Mouse (Mus musculus): ENCODE measurements at regions not wholly inside any gene's neighbourhood (a gene's known extent, or its start where the extent isn't known, plus 50 kb on each side); places are given as distances from the start of the nearest gene placed in this dataset.
"Not testable (repeated sequence)": the region's sequence is repeated elsewhere in the genome, so short reads cannot be mapped to it uniquely, and the experiment has no call there.

GRCm38 (mm10) chr2:18617520-18617919 lies 54.7 kb upstream of the Commd3 start:
- no peak for DNase-seq (ENCODE audit: low read depth in 2 of 2, low spot score in 2 of 2)

GRCm38 (mm10) chr2:18609868-18610185 lies 62.4 kb upstream of the Commd3 start:
- DNase-seq (ENCODE audit: low read depth in 2 of 2, low spot score in 2 of 2): peak in 1 of 2 experiments; percentile 32

- peak in 1 of 2 experiments; percentile 4 for DNase-seq (ENCODE audit: low read depth in 2 of 2, low spot score in 2 of 2)
Measured at GRCm38 (mm10) chr2:18609075-18609867, 62.9 kb upstream of the Commd3 start.

DNA sequence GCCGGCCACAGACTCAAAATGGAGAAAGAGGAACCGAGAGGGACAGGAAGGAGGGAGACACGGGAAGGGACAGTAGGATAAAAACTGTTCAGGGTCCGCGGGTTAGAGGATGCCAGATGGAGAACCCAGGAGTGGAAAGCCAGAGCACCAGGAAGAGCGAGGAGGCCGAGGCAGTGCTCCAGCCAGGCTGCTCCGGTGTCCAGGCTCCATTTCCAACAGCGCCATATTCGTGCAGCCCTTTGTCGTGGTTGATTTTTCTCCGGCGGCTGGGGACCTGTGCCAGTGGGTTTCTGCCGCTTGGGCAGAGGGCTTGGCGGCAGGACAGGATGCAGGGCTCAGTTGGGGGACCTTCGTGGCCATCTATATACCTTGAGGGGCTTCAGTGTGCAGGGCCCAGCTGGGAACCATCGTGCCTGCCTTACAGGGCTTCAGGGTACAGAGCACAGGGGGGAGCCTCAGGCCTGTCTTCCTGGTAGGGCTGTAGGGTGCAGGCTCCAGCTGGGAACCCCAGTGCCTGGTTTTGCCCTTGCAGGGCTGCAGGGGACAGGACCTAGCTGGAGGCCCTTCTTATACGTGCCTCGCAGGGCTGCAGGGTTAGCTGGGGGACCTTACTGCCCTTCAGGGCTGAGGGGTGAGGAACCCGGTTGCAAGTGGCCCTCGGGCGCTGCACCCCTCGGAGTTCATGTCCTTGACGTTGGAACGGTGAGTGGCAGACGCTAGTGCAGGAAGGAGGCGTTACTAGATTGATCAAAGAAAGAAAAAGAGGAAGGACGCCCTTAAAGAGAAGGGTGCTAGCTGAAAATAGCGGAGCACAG lies 63.7 kb upstream of the Commd3 start:
- DNase-seq (ENCODE audit: low read depth in 2 of 2, low spot score in 2 of 2): peak; percentile 37 to 67

DNA sequence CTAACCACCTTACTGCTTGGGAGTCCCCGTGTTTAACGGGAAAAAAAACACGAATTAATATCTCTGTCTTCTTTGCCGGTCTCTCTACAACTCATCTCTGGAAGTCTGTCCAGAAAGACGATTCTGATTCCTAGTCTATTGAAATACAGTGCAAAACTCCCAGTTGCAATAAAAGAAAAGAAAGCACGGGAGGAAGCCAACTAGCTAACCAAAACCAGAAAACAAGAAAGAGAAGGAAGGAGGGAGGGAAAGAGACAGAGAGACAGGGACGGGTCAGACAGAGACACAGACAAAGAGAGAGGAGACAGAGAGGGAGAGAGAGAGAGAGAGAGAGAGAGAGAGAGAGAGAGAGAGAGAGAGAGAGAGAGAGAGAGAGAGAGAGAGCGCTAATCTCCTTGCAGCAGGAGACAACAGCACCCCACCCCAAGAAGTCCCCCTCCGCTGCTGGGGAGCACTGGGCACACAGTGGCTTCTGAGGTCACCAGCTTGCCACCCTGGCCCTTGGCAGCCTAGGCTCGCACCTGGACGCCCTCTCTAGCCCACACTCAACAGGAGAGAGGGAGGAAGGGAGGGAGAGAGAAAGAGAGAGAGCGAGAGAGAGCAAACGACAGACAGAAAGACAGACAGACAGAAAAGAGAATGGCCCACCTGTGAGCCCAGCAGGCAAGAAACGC lies 64.5 kb upstream of the Commd3 start:
- no peak for DNase-seq (ENCODE audit: low read depth in 2 of 2, low spot score in 2 of 2)

GRCm38 (mm10) chr2:18607088-18607487 lies 65.1 kb upstream of the Commd3 start:
- peak in 1 of 2 experiments; percentile 31 for DNase-seq (ENCODE audit: low read depth in 2 of 2, low spot score in 2 of 2)

DNA sequence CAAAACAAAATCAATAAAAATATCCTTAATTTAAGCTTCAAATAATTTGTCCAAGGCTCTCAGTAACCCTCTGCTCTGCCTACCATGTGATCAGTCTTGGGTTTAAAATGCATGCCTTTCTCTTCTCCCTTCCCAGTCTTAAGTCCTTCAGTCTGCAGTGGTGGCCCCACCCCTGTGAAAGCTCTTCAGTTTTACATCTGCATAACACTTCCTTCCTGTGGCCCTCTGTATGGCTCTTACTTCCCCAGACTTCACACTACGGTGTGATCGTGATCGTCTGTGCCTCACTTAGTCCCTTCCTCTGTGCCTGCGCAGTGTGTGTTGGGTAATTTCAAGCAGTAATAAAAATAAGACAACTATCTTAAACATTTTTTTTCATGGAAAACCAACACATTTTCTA lies 80.0 kb upstream of the Commd3 start:
- no peak for DNase-seq (ENCODE audit: low read depth in 2 of 2, low spot score in 2 of 2)

GRCm38 (mm10) chr2:18588232-18588631 lies 84.0 kb upstream of the Commd3 start:
- DNase-seq (ENCODE audit: low read depth in 2 of 2, low spot score in 2 of 2): no peak

- DNase-seq (ENCODE audit: low read depth in 2 of 2, low spot score in 2 of 2): no peak
Measured at GRCm38 (mm10) chr2:18587746-18588231, 84.4 kb upstream of the Commd3 start.

- DNase-seq (ENCODE audit: low read depth in 2 of 2, low spot score in 2 of 2): peak; percentile 67 to 75
Measured at GRCm38 (mm10) chr2:18586925-18587724, 85.1 kb upstream of the Commd3 start.

DNA sequence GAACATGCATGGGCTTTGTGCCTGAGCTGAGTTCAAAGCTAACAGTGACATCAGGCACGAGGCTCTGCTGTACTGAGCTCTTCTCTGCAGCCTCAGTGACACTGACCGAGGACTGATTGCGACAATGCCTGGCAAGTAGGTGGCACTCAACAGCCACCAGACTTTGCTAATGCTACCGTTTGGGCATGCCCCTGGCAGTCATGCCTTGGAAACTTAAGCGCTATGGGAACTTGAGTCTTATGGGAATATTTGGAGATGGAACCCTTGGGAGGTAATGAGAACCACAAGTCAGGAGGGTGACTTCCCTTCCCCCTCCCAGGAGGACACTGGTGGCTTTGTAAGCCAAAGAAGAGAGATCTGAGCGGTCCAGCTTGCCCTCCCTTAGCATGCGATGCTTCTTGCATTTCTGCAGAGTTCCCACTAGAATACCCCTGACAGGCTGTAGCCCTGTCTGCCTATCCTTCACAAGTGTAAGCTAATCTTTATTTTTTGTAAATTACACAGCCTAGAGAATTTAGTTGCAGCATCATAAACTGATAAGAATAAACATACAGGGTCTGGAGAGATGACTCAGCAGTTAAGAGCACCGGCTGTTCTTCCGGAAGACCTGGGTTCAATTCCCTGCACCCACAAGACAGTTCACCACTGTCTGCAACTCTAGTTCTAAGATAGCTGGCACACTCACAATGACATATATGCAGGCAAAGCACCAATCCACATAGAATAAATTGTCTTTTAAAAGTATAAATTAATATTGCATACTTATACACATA lies 86.4 kb upstream of the Commd3 start:
- no peak for DNase-seq (ENCODE audit: low read depth in 2 of 2, low spot score in 2 of 2)

DNA sequence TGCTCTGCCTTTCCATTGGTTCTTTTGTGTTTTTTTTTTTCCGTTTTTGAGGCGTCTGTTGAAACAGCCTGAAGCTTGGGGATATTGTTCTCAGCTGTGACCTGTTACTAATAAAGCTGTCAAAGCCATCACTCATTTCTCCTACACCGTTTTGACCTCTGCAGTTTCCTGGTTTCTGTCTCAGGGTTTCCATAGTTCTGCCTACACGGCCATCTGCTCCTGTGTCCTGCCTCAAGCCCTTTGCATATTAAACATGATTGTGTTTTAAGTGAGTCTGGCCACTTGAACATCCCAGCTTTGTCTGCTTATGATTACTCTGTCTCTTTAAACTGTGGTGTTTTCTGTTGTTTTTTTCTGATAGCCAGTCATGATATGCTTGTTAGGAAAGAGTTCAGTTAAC lies 114.1 kb upstream of the Commd3 start:
- DNase-seq (ENCODE audit: low read depth in 2 of 2, low spot score in 2 of 2): no peak

DNA sequence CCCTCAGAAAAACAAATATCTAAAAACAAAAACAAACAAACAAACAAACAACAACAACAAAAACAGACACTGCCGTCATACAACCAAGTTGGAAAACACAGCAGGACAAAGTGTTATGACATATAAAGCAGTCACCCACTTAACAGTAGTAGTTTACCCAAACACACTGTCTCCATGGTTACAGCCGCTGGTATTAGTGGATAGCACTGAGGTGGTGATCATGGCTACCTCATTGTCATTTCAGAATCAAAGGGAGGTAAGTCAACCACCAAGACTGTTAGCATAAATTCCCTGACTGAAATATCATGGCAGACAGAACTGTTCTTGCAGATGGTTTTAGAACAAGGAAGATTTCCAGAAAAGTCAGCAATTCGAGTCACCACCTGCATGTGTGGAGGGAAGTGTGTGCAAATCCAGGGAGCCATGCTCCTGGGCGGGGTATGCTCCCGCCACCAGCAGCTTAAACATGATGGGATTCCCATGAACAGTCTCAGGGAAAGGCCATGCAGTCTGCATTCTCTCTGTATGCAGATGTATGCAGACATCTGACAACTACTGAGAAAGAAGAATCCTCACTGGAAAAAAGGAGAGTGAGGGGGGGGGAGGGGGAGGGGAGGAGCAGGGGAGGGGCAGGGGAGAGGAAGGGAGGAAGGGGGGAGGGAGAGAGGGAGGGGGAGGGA lies 124.1 kb upstream of the Commd3 start:
- no peak for DNase-seq (ENCODE audit: low read depth in 2 of 2, low spot score in 2 of 2)

- peak in 1 of 2 experiments; percentile 2 for DNase-seq (ENCODE audit: low read depth in 2 of 2, low spot score in 2 of 2)
Measured at GRCm38 (mm10) chr2:18524387-18524786, 131.8 kb upstream of the Dnajc1 start.

DNA sequence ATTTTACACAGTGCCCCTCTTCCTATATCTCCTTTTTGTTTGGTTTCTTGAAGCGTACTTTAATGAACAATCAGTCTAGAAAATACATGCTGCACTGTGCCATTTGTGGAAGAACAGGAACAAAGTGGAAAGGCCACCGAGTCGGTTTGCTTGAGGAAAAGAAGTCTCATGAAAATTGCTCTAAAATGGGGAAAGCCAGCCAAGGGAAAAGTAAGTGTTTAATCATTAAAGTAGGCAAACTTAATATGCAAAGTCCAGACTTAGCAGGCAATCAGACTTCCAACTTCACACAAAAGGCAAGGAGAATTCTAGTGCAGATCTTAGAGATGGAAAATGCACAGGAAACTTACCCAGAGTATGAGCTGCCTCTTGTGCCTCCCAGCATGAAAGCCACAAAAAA lies 131.3 kb upstream of the Dnajc1 start:
- DNase-seq (ENCODE audit: low read depth in 2 of 2, low spot score in 2 of 2): no peak

DNA sequence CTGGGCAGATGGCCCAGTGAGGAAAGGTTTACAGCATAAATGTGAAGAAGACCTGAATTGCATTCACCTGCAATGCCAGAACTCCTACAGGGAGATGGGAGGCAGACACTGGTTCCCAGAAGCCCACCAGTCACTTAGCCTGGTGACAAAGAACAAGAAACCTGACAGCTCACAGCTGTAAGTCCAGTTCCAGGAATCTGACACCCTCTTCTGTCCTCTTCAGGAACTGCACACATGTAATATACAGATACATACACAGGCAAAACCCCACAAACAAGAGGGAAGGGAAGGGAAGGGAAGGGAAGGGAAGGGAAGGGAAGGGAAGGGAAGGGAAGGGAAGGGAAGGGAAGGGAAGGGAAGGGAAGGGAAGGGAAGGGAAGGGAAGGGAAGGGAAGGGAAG lies 120.8 kb upstream of the Dnajc1 start:
- DNase-seq (ENCODE audit: low read depth in 2 of 2, low spot score in 2 of 2): no peak

DNA sequence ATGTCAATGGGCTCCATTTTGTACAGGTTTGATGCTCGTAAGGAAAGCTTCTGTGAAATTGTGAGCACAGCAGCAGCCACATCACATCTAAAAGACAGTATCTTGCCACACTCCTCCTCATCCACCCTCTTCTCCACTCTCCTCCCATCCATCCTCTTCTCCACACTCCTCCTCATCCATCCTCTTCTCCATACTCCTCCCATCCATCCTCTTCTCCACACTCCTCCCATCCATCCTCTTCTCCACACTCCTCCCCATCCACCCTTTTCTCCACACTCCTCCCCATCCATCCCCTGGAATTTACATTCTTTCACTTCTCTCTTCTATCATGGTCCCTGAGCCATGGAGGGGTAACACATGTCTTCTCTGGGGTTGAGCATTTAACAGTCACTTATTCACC lies 116.7 kb upstream of the Dnajc1 start:
- no peak for DNase-seq (ENCODE audit: low read depth in 2 of 2, low spot score in 2 of 2)

GRCm38 (mm10) chr2:18473361-18473771 lies 80.7 kb upstream of the Dnajc1 start:
- DNase-seq (ENCODE audit: low read depth in 2 of 2, low spot score in 2 of 2): no peak

- no peak for DNase-seq (ENCODE audit: low read depth in 2 of 2, low spot score in 2 of 2)
Measured at GRCm38 (mm10) chr2:18460901-18461300, 68.3 kb upstream of the Dnajc1 start.

GRCm38 (mm10) chr2:18460281-18460680 lies 67.7 kb upstream of the Dnajc1 start:
- DNase-seq (ENCODE audit: low read depth in 2 of 2, low spot score in 2 of 2): not testable (repeated sequence)

Measured in CD8-positive naive resting alpha-beta T cell, adult 2 months (primary cell).